Mouse (Mus musculus) cortical plate, adult 2 months (tissue): Measurements from ENCODE around the gene Prss27.

Experiments
- CTCF ChIP-seq: fragments of 200-500 bp; IDR thresholded peaks from 2 replicates; pipeline ENCODE4 v1.5.1; 2011; ENCODE audit warnings: mild to moderate bottlenecking, control low read depth, low read length; ENCODE audit not compliant: insufficient read depth; ENCODE audit errors: extremely low read depth
- POLR2A ChIP-seq: fragments of 200-500 bp; IDR thresholded peaks from 2 replicates; pipeline ENCODE4 v1.6.1; 2011; ENCODE audit warnings: mild to moderate bottlenecking, low read length, control low read depth; ENCODE audit not compliant: insufficient read depth; ENCODE audit errors: extremely low read depth

DNA sequence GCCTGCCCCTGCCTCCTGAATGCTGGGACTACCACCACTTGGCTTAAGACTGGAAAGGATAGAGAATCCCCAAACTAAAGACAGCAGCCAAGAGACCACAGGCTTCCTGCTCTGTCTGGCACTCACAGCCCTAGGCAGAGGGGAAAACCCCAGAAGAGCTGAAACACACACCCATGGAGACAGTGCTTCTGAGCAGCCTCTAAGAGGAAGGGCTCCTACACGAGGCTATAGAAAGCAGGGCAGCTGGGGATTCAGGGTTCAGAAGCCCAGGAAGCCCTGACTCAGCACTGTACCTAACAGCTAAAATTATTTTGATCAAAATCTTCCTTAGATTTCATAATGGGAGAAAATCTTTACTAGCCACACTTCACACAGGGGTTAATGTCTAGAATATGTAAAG is 46.6 kb downstream of the Prss27 start:
- no peak for TF ChIP-seq POLR2A
- TF ChIP-seq CTCF = no peak
